Mouse (Mus musculus) effector memory CD4-positive, alpha-beta T cell, adult 7 months (primary cell): ENCODE results near the gene Spry1. TPM values are rescaled to one million over a fixed set of nuclear protein-coding genes. Genes with fewer than 3 reads are reported as not detected.

Source experiments
- polyA plus RNA-seq: library from polyadenylated mRNA; unstranded; fragments of 100-300 nt; shearing (Covaris generic); gene quantifications from one replicate; pipeline ENCODE4 v1.2.1, GENCODE M21; 2017

The Spry1 gene
- polyA plus RNA-seq: 69.8 TPM

DNA sequence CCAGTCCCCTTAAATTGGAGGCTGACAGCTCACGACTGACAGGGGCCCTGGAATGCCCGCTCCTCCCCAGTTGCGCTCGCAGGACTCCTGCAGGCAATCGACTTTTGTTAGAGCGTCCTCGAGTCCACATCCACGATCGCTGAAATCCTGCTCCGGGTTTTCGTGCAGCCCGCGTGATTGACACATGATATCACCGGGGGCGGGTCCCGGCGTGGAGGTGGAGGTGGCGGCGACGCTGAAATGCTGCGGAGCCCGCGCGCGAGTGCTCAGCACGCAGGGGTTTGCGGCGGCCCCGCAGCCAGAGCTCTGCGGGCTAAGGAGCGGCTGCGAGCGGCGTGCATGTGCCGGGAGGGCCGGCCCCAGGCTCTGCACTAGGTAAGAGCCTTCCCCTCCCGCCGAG lies at the start of gene Spry1:
Spry1 (plus strand) TSS at position 258 of the 400 bp plus-strand sequence.

Other genes with a start within 250 kb of the Spry1 start
- 51.4 TPM for gene Spata5, start 220.1 kb upstream of the Spry1 start, polyA plus RNA-seq
- 25.5 TPM for gene Nudt6, start 219.7 kb upstream of the Spry1 start, polyA plus RNA-seq
- 0.85 TPM for gene Gm5148, start 84.5 kb downstream of the Spry1 start, polyA plus RNA-seq